Mouse (Mus musculus): ENCODE measurements around the gene Elk3. TPM values are rescaled to one million over a fixed set of nuclear protein-coding genes. Genes with fewer than 3 reads are reported as not detected.

The Elk3 gene
- polyA plus RNA-seq, 1 experiment from 2014 or later = 5.7 TPM

DNA sequence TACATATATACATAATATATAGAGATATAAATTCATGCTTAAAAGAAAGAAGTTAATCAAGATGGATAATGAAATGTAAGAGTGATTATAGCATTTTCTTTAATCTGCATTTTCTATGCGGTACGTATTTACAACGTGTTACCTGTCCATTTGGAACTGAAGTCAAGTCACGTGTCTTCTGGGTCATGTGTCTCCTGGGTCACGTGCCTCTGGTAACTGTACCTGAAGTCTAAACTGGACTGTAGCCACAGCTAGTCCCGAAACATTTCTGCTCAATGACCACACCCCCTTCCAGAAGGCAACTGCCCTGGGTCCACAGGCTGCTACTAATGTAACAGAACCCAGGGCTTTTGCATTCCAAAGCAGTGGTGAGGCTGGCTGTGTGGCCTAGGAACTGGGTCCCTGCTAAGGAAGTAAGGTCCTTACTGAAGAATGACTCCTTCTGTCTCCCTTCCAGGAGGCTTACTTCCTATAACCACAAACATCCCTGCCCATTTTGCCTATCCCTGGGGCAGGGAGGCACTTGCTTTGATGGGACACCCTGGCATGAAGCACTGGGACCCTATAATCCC, 40.0 kb downstream of the Elk3 start:
- no peaks in the 10 kb centered on the region for H3K36me3 ChIP-seq (ENCODE audit: control insufficient read depth, insufficient read depth, low read length)
- no peaks in the 10 kb centered on the region for H3K27me3 ChIP-seq (ENCODE audit: control insufficient read depth, insufficient read depth, low read length)
- no peak for ATAC-seq (ENCODE audit: low read depth)
- H3K9ac ChIP-seq (replicated peaks; ENCODE audit: low read depth, low read length) = no peak overlapping the region
- H3K4me1 ChIP-seq (ENCODE audit: control insufficient read depth, insufficient read depth, low read length) = peaks cover 21% of the 10 kb centered on the region
- no peak overlapping the region for H3K4me2 ChIP-seq (ENCODE audit: low read depth, low read length)
- no peaks in the 10 kb centered on the region for H3K9me3 ChIP-seq (ENCODE audit: control insufficient read depth, low read length)
- no peak overlapping the region for H3K27ac ChIP-seq (ENCODE audit: low read depth, low read length)
- 94% methylated on average over 6 of the region's 6 CpGs for WGBS
- H3K4me3 ChIP-seq (ENCODE audit: low read depth, low read length) = no peak overlapping the region

DNA sequence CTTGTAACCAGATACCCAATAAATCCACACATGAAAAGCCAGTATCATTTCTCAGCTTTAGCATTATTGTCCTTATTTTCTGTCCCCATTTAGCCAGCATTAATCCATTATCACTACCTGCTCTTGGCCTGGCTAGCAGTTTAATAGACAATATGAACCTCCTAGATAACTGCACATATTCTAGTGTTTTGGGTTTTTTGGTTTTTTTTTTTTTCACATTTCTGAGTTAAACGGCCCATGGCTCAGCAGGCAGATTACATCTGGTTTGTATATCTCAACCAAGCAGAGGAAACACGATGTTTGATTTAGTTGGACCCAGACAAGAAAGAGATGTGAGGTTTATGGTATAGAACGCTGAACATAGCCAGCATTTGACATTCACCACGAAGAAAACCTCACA, 41.2 kb downstream of the Elk3 start:
- Histone ChIP-seq H3K4me3 (ENCODE audit: low read depth, low read length) (no peak overlapping the region), H3K4me2 (ENCODE audit: low read depth, low read length) (no peak overlapping the region), H3K4me1 (ENCODE audit: control insufficient read depth, insufficient read depth, low read length) (peaks cover 9% of the 10 kb centered on the region), H3K27ac (ENCODE audit: low read depth, low read length) (no peak overlapping the region), H3K9me3 (ENCODE audit: control insufficient read depth, low read length) (no peaks in the 10 kb centered on the region), H3K9ac (replicated peaks; ENCODE audit: low read depth, low read length) (no peak overlapping the region), H3K27me3 (ENCODE audit: control insufficient read depth, insufficient read depth, low read length) (no peaks in the 10 kb centered on the region), H3K36me3 (ENCODE audit: control insufficient read depth, insufficient read depth, low read length) (no peaks in the 10 kb centered on the region)
- no peak for ATAC-seq (ENCODE audit: low read depth)
- WGBS = 71% methylated on average over 4 of the region's 4 CpGs

DNA sequence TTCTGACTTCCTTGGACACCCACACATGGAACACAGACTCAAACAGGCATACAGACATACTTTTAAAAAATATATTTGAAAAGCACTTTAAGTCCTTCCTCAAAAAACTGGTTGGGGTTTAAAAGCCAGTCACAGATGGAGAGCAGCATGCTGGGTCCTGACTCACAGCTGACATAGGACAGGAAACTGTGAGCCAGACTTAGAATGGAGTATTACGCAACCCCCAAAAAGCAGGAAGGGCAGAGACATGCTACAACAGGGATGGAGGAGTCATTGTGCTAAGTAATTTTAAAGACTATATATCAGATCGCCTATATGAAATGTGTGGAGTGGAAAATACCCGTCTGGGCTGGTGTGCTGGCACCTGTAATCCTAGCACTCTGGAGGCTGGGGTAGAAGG, 42.6 kb downstream of the Elk3 start:
- Histone ChIP-seq H3K9me3 (ENCODE audit: control insufficient read depth, low read length) (no peaks in the 10 kb centered on the region), H3K4me1 (ENCODE audit: control insufficient read depth, insufficient read depth, low read length) (peaks cover 7% of the 10 kb centered on the region; the same call in 1 of the 2 replicates), H3K4me2 (ENCODE audit: low read depth, low read length) (no peak overlapping the region), H3K27ac (ENCODE audit: low read depth, low read length) (no peak overlapping the region), H3K9ac (replicated peaks; ENCODE audit: low read depth, low read length) (no peak overlapping the region), H3K27me3 (ENCODE audit: control insufficient read depth, insufficient read depth, low read length) (no peaks in the 10 kb centered on the region), H3K36me3 (ENCODE audit: control insufficient read depth, insufficient read depth, low read length) (no peaks in the 10 kb centered on the region), H3K4me3 (ENCODE audit: low read depth, low read length) (no peak overlapping the region)
- WGBS = 96% methylated on average over 3 of the region's 3 CpGs
- no peak for ATAC-seq (ENCODE audit: low read depth)

GRCm38 (mm10) chr10:93267509-93267908, 43.4 kb downstream of the Elk3 start:
- ATAC-seq (ENCODE audit: low read depth) = no peak
- Histone ChIP-seq H3K9me3 (ENCODE audit: control insufficient read depth, low read length) (no peaks in the 10 kb centered on the region), H3K36me3 (ENCODE audit: control insufficient read depth, insufficient read depth, low read length) (no peaks in the 10 kb centered on the region), H3K4me3 (ENCODE audit: low read depth, low read length) (no peak overlapping the region), H3K4me2 (ENCODE audit: low read depth, low read length) (no peak overlapping the region), H3K27ac (ENCODE audit: low read depth, low read length) (no peak overlapping the region), H3K9ac (replicated peaks; ENCODE audit: low read depth, low read length) (no peak overlapping the region), H3K4me1 (ENCODE audit: control insufficient read depth, insufficient read depth, low read length) (peaks cover 8% of the 10 kb centered on the region; the same call in 1 of the 2 replicates), H3K27me3 (ENCODE audit: control insufficient read depth, insufficient read depth, low read length) (no peaks in the 10 kb centered on the region)
- 93% methylated on average over 5 of the region's 5 CpGs for WGBS

DNA sequence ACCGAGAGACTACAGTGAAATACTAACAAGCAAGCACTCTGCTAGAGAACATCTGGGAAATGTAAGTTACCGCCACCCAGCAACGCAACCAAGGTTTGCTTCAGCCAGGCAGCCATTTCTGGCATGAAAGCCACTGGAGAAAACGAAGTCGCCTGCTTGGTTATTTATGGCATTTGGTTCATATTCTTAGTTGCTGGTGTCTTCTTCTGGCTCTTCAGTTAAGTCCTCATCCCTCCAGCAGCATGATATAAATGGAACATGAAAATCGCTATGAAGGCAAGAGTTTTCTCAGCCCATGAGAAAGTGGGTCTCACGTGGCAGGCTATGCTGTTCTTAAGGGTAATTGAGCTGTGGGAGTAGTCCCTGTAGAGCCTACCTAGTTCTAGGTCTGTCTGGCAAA, 44.4 kb downstream of the Elk3 start:
- Histone ChIP-seq H3K4me2 (ENCODE audit: low read depth, low read length) (no peak overlapping the region), H3K9me3 (ENCODE audit: control insufficient read depth, low read length) (no peaks in the 10 kb centered on the region), H3K9ac (replicated peaks; ENCODE audit: low read depth, low read length) (no peak overlapping the region), H3K4me1 (ENCODE audit: control insufficient read depth, insufficient read depth, low read length) (peaks cover 17% of the 10 kb centered on the region), H3K4me3 (ENCODE audit: low read depth, low read length) (no peak overlapping the region), H3K36me3 (ENCODE audit: control insufficient read depth, insufficient read depth, low read length) (no peaks in the 10 kb centered on the region), H3K27ac (ENCODE audit: low read depth, low read length) (no peak overlapping the region), H3K27me3 (ENCODE audit: control insufficient read depth, insufficient read depth, low read length) (no peaks in the 10 kb centered on the region)
- 95% methylated on average over 7 of the region's 7 CpGs for WGBS
- ATAC-seq (ENCODE audit: low read depth) = no peak

- H3K4me2 ChIP-seq (ENCODE audit: low read depth, low read length) = no peak overlapping the region
- H3K36me3 ChIP-seq (ENCODE audit: control insufficient read depth, insufficient read depth, low read length) = no peaks in the 10 kb centered on the region
- no peak overlapping the region for H3K4me3 ChIP-seq (ENCODE audit: low read depth, low read length)
- H3K4me1 ChIP-seq (ENCODE audit: control insufficient read depth, insufficient read depth, low read length) = peaks cover 23% of the 10 kb centered on the region
- no peak overlapping the region for H3K9ac ChIP-seq (replicated peaks; ENCODE audit: low read depth, low read length)
- 84% methylated on average over 9 of the region's 9 CpGs for WGBS
- no peak overlapping the region for H3K27ac ChIP-seq (ENCODE audit: low read depth, low read length)
- H3K27me3 ChIP-seq (ENCODE audit: control insufficient read depth, insufficient read depth, low read length) = no peaks in the 10 kb centered on the region
- no peak for ATAC-seq (ENCODE audit: low read depth)
- no peaks in the 10 kb centered on the region for H3K9me3 ChIP-seq (ENCODE audit: control insufficient read depth, low read length)
These were observed 45.1 kb downstream of the Elk3 start for GRCm38 (mm10) chr10:93265833-93266232.

- Histone ChIP-seq H3K4me3 (ENCODE audit: low read depth, low read length) (no peak overlapping the region), H3K9me3 (ENCODE audit: control insufficient read depth, low read length) (no peaks in the 10 kb centered on the region), H3K27ac (ENCODE audit: low read depth, low read length) (0 out of 2 replicates have a peak overlapping the region, but pooled peaks have one; percentile 16), H3K27me3 (ENCODE audit: control insufficient read depth, insufficient read depth, low read length) (no peaks in the 10 kb centered on the region), H3K36me3 (ENCODE audit: control insufficient read depth, insufficient read depth, low read length) (no peaks in the 10 kb centered on the region), H3K4me2 (ENCODE audit: low read depth, low read length) (no peak overlapping the region), H3K9ac (replicated peaks; ENCODE audit: low read depth, low read length) (no peak overlapping the region), H3K4me1 (ENCODE audit: control insufficient read depth, insufficient read depth, low read length) (peaks cover 21% of the 10 kb centered on the region)
- WGBS = 62% methylated on average over 5 of the region's 5 CpGs
- no peak for ATAC-seq (ENCODE audit: low read depth)
These were observed 46.9 kb downstream of the Elk3 start for GRCm38 (mm10) chr10:93264001-93264400.

- H3K4me3 ChIP-seq (ENCODE audit: low read depth, low read length) = no peak overlapping the region
- no peaks in the 10 kb centered on the region for H3K27me3 ChIP-seq (ENCODE audit: control insufficient read depth, insufficient read depth, low read length)
- H3K36me3 ChIP-seq (ENCODE audit: control insufficient read depth, insufficient read depth, low read length) = no peaks in the 10 kb centered on the region
- no peak overlapping the region for H3K4me2 ChIP-seq (ENCODE audit: low read depth, low read length)
- ATAC-seq (ENCODE audit: low read depth) = peak; percentile 45; the same call in 1 of the 2 replicates
- H3K4me1 ChIP-seq (ENCODE audit: control insufficient read depth, insufficient read depth, low read length) = peaks cover 21% of the 10 kb centered on the region
- WGBS = 54% methylated on average over 8 of the region's 8 CpGs
- no peaks in the 10 kb centered on the region for H3K9me3 ChIP-seq (ENCODE audit: control insufficient read depth, low read length)
- no peak overlapping the region for H3K9ac ChIP-seq (replicated peaks; ENCODE audit: low read depth, low read length)
- 0 out of 2 replicates have a peak overlapping the region, but pooled peaks have one; percentile 16 for H3K27ac ChIP-seq (ENCODE audit: low read depth, low read length)
These were observed 47.5 kb downstream of the Elk3 start for GRCm38 (mm10) chr10:93263431-93263830.

GRCm38 (mm10) chr10:93261981-93262499, 48.9 kb downstream of the Elk3 start:
- peaks cover 21% of the 10 kb centered on the region for H3K4me1 ChIP-seq (ENCODE audit: control insufficient read depth, insufficient read depth, low read length)
- no peak overlapping the region for H3K4me3 ChIP-seq (ENCODE audit: low read depth, low read length)
- no peaks in the 10 kb centered on the region for H3K36me3 ChIP-seq (ENCODE audit: control insufficient read depth, insufficient read depth, low read length)
- 21% methylated on average over 15 of the region's 15 CpGs for WGBS
- no peak overlapping the region for H3K9ac ChIP-seq (replicated peaks; ENCODE audit: low read depth, low read length)
- H3K4me2 ChIP-seq (ENCODE audit: low read depth, low read length) = peak overlapping the region; percentile 24; the same call in 1 of the 2 replicates
- H3K27me3 ChIP-seq (ENCODE audit: control insufficient read depth, insufficient read depth, low read length) = no peaks in the 10 kb centered on the region
- peak overlapping the region; percentile 64; the same call in 1 of the 2 replicates for H3K27ac ChIP-seq (ENCODE audit: low read depth, low read length)
- ATAC-seq (ENCODE audit: low read depth) = peak; percentile 62
- no peaks in the 10 kb centered on the region for H3K9me3 ChIP-seq (ENCODE audit: control insufficient read depth, low read length)
